Mouse (Mus musculus) lung, adult 2 months (tissue): Measurements from ENCODE around the gene Kcnq5.
"Not testable (repeated sequence)": the region's sequence is repeated elsewhere in the genome, so short reads cannot be mapped to it uniquely, and the experiment has no call there.

Experiments
- CTCF ChIP-seq: fragments of 200-500 bp; IDR thresholded peaks from 2 replicates; pipeline ENCODE4 v1.5.1; 2011; ENCODE audit warnings: mild to moderate bottlenecking, low read length, control low read depth; ENCODE audit not compliant: insufficient read depth
- POLR2A ChIP-seq: fragments of 200-500 bp; IDR thresholded peaks from 2 replicates; pipeline ENCODE4 v1.6.1; 2011; ENCODE audit warnings: low read depth, mild to moderate bottlenecking, control low read depth, low read length, borderline replicate concordance; ENCODE audit errors: extremely low read depth

- not testable (repeated sequence) for TF ChIP-seq POLR2A, CTCF
Observed at GRCm38 (mm10) chr1:21567397-21567796, 394.3 kb downstream of the Kcnq5 start.
